Mouse (Mus musculus) adrenal gland, postnatal 36 days (tissue): ENCODE results near the gene Mmab. TPM values are rescaled to one million over a fixed set of nuclear protein-coding genes. Genes with fewer than 3 reads are reported as not detected.

ENCODE experiments used
- DNase-seq, 2 experiments: peaks; one replicate each; pipeline ENCODE4 v3.0.0; 2021; ENCODE audit warnings: mixed read lengths in 1 of 2
- total RNA-seq, 2 experiments: library from RNA; stranded (reverse); gene quantifications; 2 replicates each; pipeline ENCODE4 v1.2.3; 2021

Mmab gene
- total RNA-seq, 2 experiments from 2014 or later = 20.4 to 21.6 TPM

GRCm38 (mm10) chr5:114429781-114430180, 14.1 kb downstream of the Mmab start:
- DNase-seq = no peak

DNA sequence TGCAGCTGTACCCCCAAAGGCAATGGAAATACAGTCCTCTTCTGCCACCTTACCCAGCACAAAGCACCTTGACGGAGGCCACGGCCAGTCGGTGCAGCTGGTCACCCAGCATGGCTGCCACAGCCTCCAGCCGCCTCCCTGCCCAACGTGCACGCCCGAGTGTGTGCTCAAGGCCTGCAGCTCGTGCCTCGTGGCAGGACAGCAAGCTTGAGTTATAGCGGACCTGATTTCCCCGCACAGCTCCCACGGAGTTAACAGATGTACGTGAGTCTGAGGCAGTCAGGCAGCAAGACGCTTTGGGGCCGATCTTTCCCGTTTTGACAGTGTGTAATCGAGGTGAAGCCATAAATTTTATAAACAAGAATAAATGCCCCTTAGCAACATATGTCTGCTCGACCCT, 15.2 kb downstream of the Mmab start:
- no peak for DNase-seq

DNA sequence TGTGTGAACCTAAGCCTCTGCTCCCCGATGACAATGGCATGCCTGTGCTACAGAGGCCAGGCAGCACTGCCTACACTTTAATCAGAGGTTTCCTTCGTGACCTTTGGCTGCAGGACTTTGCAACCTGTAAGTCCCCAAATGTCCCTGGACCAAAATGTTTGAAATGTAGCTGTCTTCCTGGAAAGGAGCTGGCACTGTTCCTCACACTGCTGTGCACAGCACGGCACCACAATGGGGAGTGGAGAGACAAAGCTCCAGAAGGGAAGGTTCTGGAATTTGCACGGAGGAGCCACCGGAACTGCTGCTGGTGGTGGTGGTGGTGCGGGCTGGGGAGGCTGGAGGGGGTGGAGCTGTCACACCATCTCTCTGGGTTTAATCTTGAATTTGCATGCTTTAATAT, 17.1 kb downstream of the Mmab start:
- DNase-seq = no peak

- no peak for DNase-seq
These were observed 19.9 kb downstream of the Mmab start for GRCm38 (mm10) chr5:114423961-114424360.

DNA sequence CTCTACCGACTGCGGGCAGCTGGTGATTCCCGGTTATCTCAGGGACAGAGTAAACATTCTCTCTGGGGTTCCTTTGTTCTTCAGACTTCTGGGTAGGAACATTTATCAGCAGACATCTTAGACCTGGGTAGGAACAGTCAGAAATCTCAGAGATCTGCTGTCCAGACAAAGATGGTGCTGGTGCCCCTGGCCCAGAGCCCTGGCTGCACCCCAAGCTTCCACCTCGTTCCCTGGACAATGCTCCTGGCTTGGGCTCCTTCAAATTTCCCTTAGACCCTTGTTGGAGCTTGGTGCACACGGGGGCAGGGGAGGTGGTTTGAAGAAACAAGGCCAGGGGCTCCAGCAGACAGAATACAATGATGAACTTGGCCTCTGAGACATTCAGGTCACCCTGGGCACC, 21.3 kb downstream of the Mmab start:
- DNase-seq = no peak

DNA sequence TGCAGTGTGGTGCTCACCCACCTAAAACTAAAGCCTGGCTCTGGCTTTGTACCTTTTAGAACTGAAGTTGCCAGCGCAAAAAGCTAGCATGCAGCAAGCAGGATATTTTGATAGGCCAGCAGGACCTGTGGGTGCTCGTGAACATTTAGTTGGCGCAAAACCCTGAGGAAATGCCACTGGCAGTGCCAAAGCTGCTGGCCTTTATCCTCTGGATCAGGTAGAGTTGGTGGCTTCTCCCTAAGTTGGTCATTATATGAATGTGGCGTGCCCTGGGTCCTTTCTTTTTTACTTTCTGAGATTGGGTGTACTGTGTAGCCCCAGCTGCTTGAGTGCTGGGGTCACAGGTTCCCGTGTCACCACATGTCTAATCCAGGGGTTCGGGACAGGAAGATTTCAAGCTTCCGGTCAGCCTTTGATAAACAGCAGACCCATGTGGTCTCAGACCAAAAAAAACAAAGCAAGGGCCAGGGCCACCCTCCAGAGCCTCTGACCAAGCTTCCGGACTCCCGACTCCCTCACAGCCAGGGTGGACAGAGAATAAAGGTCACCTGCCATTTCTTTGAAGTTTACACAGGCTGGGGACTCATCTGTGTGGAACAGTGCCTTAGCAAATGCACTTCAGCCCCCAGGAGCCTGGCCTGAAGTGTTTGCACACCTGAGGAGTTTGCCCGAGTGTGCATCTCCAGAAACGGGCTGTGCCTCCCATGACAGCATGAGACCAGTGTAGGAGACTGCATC, 22.1 kb downstream of the Mmab start:
- DNase-seq = no peak

DNA sequence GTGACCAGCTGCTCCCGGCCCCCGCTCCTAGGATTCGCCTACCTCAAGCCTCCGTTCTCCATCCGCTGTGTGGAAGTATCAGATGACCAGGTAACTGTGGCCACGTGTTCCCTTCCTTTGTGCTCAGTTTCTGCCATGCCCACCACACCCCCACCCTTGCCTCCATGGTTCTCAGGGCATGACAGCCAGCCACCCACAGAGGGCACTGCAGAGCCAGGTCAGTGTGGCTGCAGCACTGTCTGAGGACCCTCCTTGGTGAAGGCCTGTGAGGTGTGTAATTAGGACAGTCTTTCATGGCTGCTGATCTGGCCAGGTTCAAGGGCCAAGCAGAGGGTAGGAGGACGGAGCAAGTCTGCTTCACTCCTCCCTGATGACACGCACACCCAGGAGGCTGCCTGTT, 25.3 kb downstream of the Mmab start:
- no peak for DNase-seq

- DNase-seq = no peak
These were observed 27.0 kb downstream of the Mmab start for GRCm38 (mm10) chr5:114416855-114417254.

GRCm38 (mm10) chr5:114415606-114416005, 28.3 kb downstream of the Mmab start:
- DNase-seq = no peak

DNA sequence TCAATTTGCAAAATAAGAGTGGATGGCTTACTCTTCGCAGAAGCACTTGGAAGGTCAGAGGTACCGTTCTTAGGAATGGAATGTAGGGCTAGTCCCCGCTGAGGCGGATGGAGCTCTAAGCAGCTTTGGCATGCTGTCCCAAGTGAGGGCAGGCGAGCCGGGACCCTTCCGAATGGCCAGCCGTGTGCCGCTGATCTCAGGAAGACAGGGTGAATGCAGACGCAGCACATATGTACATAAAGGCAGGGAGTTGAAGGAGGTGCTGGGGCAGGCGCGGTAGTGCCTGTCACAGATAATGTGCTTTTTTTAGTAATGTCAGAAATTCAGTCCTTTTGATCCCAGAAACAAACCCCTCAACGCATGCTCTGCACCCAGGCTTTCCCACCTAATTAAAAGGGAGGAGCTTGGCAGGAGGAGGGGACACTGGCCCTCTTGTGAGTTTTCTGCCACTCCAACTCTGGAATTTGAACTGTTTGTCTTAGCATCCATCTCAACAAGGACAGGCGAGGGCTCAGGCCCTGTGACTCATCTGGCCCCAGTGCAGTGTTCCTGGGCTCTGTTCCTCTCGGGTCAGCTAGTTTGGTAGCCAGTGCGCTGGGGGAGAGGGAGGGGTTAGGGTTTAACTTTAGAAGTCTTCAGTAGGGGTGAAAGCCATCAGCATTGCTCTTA, 30.7 kb downstream of the Mmab start:
- peak; percentile 77 to 80 for DNase-seq

GRCm38 (mm10) chr5:114412361-114412998, 31.4 kb downstream of the Mmab start:
- DNase-seq = no peak

- no peak for DNase-seq
These were observed 33.4 kb downstream of the Mmab start for GRCm38 (mm10) chr5:114410429-114410828.

DNA sequence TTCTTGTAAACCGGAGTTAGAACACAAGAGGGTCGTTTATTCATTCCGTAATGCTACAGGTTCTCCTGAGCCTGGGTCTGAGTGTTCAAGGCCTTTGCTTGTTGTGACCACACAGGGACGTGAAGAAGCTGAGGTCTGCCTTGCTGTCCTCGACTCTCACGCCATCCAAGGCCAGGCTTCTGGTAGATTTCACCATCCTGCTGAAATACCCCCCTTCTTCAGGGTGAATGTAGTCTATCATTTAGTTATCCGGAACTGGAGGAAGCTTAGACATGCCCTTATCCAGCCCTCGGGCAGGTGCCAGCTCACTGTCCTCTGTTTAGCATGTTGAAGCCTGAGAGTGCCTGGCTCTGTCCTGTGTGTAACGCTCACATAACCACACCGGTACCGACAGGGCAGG, 35.0 kb downstream of the Mmab start:
- peak; percentile 34 to 61 for DNase-seq

DNA sequence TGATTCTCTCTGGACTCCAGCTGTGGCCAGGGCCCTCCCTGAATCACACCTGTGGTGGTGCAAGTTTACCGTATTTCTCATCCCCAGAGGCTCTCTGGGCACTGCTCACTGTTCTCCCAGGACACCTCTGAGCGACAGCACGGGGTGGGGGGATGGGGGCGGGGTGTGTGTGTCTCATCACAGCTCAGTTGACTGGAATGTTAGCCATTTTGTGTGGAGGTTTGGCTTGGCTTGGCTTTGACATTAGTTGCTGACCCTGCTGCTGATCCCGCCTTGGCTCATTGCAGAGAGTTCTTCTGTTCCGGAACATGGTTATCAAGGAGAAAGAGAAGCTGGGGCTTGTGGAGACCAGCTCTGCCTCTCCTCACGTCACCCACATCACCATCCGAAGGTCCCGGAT, 36.0 kb downstream of the Mmab start:
- DNase-seq = no peak

DNA sequence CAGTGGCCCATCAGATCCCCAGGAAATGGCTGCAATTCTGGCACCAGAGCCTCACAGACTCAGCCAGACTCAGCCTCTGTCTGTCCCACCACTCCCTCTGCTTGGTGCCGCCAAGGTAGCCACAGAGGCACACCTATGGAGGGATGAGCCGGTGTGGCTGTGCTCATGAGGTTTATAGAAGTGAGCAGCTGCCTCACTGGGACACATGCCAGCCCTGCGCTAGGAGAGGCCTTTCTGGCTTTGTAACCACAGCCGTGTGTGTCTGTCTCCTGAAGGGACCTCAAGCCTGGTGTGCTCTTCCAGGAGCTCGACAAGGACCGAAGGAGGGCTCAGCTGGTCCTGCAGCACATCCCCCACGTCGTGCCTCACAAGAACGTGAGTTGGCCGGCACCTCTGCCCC, 36.6 kb downstream of the Mmab start:
- peak; percentile 40 to 55 for DNase-seq

DNA sequence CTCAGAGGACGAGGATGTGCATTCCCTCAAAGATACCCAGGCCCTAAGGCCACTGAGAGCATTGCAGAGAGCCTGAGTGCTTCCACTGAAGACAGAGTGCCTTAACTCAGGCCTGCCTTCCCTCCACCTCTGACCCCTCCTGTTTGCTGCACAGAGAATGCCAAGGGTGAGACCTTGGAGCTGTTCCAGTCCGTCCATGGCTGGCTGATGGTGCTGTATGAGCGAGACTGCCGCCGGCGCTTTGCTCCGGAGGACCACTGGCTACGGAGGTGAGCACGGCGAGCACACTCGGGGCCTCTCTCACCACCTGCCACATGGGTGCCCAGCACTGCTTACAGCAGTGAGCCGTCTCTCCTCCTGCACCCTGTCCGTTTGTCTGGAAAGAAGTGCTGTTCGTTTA, 37.3 kb downstream of the Mmab start:
- DNase-seq = peak; percentile 87 to 91

DNA sequence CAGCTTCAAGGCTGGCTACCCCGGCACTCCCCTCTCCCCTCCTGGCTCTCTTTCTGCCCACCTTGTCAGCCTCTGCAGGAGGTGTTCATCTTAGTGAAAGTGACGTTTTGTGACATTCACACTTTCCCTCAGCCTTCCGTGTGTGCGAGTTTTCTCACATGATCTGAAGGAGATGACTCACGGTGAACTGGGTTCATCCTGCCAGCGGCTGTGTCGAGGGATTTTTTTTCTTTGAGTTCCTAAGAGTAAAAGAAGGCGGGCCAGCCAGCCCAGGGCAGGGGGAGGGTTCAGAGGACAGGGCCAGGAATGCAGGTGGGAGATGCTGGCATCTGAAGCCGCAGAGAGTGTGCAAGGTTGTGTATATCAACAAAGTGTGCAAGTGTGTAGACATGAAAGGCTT, 50.7 kb downstream of the Mmab start:
- no peak for DNase-seq

- no peak for DNase-seq
These were observed 59.4 kb downstream of the Mmab start for GRCm38 (mm10) chr5:114384448-114384847.

DNA sequence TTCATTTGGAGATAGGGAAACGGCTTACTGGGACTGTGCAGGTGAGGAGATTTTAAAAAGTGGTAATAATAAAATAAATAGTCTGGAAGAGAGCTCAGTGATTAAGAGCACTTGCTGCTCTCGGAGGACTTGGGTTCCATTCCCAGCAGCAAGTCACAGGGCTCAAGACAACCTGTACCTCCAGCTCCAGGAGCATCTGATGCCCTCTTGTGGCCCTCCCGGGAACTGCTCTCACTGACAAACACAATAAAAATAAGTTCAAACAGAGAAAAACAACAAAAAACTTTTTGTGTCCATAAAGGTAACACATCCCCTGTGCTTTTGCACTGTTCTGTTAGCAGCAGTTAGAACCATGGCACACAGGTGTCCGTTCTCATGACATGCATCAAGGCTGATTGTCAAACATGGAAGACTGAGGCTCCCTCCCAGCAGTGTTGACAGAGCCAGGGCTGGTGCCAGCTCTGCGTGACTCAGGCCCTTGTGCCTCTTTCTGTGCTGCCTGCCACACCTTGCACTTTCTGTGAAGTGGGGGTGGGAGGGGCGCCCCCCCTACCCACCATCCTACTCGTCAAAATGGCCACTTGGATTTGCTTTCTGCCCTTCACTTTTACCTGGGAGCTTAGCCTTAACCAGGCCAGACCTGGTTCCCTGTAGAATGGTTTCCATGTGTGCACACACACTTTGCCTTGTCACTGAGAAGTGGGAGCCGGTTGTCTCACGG, 60.5 kb downstream of the Mmab start:
- DNase-seq = peak; percentile 43 to 62
